Mouse (Mus musculus): ENCODE data around the gene Trit1.
A peak's percentile ranks its signal among the peaks of the same experiment; 100 is the strongest.

The Trit1 gene

GRCm38 (mm10) chr4:122996618-122997381 is 19.6 kb upstream of the Trit1 start:
- peak; percentile 71 for DNase-seq (ENCODE audit: low read depth, low spot score)

DNA sequence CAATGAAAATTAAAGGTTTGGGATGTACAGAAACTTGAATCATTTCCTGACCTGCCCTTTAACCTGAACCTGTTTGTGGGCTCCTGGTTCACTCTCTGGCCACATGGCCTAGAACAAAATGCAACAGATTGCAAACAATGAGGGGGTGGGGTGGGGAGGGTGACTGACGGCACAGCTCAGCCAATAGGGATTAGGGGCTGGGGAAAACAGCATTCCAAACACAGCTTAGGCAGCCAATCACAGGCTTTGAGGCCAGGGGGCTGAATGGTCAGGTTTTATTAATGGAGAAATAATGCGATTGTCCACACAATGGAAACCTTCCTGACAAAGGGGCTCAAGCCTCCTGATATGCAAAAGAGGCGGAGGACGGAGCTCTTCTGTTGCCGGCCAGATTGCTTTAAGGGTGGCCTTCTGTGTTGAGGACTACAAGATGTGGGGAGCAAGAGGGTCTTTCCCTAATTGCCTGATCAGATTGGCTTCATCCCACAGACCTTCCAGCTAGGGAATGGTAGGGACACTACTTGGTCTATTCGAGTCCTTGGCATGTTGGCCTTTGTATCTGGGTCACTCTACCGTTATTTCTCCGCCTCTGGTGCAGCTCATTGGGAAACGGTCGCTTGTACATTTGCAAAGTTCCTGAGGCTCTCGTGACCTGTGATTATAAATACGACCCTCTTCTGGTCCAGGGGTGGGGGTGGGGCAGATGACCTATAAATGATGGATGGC is 17.7 kb upstream of the Trit1 start:
- DNase-seq (ENCODE audit: low read depth, low spot score), result peak; percentile 84

- DNase-seq (ENCODE audit: low read depth, low spot score), result no peak
Measured at GRCm38 (mm10) chr4:122999263-122999691, 17.1 kb upstream of the Trit1 start.

DNA sequence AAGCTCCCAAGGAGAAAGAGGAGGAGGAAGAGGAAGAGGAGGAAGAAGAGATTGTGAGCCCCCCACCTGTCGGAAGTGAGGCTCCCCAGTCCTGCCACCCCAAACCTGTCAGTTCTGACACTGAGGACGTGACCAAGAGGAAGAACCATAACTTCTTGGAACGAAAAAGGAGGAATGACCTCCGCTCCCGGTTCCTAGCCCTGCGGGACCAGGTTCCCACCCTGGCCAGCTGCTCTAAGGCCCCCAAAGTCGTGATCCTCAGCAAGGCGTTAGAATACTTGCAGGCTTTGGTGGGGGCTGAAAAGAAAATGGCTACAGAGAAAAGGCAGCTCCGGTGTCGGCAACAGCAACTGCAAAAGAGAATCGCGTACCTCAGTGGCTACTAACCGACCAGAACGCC is 16.3 kb upstream of the Trit1 start:
- no peak for DNase-seq (ENCODE audit: low read depth, low spot score)

GRCm38 (mm10) chr4:123000617-123001342 is 15.6 kb upstream of the Trit1 start:
- peak; percentile 86 for DNase-seq (ENCODE audit: low read depth, low spot score)

DNA sequence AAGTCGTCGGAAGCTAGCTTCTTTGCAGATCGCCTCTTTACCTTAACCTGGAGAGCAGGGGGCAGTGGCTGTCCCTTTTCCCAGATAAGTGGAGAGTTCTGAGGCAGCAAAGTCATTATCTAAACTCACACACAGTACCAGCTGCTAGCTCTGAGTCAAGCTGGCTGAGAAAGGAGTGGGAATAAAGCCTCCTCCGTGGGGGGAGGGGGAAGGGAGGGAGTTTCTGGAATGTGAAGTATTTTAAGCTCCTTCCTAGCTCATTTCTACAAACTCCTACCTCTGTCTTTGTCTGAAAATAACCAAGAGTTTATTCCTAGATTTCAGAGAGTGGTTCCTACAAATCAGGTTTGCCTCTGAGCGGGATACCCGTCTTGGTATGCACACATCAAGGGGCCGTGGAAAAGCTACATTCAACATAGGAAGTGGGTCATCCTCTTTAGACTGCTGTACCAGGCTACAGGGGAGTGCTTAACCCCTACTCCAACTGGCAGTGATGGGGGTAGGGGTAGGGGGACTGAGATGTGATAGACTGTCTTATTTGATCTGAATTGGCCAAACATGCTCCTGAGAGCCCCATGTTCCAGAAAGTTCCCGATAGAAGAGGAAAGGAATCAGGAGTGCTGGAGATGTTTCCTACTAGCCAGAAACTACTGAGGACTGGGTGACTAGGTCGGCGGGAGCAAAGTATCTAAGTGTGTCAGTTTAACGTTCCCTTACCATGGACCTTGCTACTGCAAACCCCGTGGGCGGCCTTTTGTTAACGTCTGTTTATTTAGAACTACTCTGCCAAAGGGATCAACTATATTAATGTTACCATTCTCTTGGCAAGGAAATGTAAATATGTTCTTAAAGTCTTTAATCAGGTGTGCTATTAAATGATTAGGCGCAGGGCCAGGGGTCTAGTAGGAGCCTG is 11.1 kb upstream of the Trit1 start:
- DNase-seq (ENCODE audit: low read depth, low spot score), result peak; percentile 91

- peak; percentile 64 for DNase-seq (ENCODE audit: low read depth, low spot score)
Measured at GRCm38 (mm10) chr4:123012501-123012900, 3.9 kb upstream of the Trit1 start.

GRCm38 (mm10) chr4:123013346-123013945 is 3.0 kb upstream of the Trit1 start:
- no peak for DNase-seq (ENCODE audit: low read depth, low spot score)

DNA sequence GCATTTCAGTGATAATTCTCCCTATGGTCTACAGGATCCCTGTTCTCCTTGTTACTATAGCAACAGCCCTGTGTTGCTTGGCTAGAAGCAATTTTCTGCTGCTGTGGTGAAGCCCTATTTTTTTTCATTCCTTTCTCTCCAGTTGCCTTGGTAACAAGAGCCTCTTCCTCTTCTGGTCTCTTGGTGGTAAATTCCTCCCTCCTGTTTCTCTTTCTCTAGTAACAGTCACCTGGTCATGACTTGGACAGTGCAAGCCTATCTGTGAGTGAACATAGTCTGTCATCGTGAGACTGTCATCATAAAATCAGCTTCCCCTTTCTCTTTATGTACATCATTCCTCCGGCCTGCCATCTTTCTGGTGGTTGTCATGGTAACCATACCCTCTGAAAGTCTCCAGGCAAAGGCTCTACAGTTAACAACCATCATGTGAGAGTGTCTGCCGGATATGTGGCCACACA is 2.4 kb upstream of the Trit1 start:
- peak; percentile 84 for DNase-seq (ENCODE audit: low read depth, low spot score)

DNA sequence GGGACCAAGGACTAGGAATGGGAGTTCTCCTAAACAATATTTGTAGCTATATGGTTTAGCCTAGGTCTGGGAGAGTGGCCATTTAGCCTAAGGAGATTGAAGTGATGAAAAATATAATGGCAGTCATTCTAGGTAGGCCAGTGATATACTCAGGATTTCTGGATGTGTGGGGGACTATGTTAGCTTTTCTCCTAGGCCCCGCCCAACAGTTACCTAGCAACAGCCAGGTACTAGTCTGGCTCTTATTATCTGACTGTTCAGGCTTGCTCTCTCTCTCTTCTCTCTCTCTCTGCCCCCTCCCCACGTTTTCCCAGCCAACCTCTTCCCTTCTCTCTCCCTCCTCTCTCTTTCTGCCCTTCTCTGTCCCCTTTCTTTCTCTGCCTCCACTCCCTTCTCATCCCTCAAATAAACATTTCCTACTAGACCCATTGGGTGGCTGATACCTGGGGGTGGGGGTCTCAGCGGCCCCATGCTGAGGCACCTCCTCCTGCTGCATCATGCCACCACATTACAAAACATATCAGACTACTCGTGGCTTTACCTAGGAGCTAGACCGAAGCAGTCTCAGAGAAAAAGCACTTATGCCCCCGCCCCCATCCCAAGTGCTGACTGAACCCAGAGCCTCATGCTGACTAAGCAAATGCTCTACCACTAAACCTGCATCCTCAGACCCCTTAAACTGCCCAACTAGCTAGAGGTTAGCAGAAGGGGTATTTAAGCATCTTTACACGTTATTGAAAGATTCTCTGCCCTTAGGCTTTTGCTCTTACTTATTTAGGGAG is 1.7 kb upstream of the Trit1 start:
- DNase-seq (ENCODE audit: low read depth, low spot score), result peak; percentile 50

DNA sequence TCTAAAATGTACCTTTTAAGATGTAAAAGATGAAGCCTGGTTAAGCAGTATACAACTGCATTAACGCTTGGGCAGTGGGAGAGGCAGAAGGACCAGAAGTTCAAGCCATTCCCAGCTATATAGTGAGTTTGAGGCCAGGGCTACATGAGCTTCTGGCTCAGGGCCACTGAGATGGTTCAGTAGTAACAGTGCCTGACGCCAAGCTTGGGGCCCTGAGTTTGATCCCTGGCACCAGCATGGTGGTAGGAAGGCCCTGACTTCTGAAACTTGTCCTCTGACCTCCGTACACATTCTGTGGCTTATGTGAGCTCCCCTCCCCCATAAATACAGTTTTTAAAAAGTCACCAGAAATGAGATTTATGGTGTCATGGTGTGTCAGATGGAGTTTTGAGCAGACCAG is 5.2 kb downstream of the Trit1 start:
- no peak for DNase-seq (ENCODE audit: low read depth, low spot score)

- DNase-seq (ENCODE audit: low read depth, low spot score), result peak; percentile 57
Measured at GRCm38 (mm10) chr4:123022896-123023295, 6.5 kb downstream of the Trit1 start.

GRCm38 (mm10) chr4:123025418-123025817 is 9.0 kb downstream of the Trit1 start:
- no peak for DNase-seq (ENCODE audit: low read depth, low spot score)

- DNase-seq (ENCODE audit: low read depth, low spot score), result no peak
Measured at GRCm38 (mm10) chr4:123026161-123026560, 9.8 kb downstream of the Trit1 start.

GRCm38 (mm10) chr4:123026597-123026996 is 10.2 kb downstream of the Trit1 start:
- no peak for DNase-seq (ENCODE audit: low read depth, low spot score)

DNA sequence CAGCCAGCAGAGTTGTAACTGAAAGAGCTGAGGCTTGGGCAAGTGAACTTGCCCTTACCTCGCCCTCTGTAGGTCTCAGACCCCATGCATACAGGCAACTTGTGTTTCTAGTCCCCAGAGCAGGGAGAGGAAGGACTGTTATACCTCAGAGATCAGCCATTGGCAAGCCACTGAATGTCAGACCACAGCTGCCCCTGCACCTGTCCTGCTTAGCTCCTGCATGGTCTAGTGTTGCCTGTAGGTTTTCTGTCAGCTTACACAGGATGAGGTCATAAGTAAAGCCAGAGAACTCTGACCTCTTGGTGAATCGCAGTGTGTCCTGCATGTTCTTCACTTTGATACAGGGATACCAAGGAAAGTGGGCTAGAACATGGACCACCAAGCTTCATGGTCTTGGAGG is 18.4 kb downstream of the Trit1 start:
- DNase-seq (ENCODE audit: low read depth, low spot score), result no peak

GRCm38 (mm10) chr4:123035636-123036035 is 19.2 kb downstream of the Trit1 start:
- DNase-seq (ENCODE audit: low read depth, low spot score), result no peak

- no peak for DNase-seq (ENCODE audit: low read depth, low spot score)
Measured at GRCm38 (mm10) chr4:123036710-123037109, 20.3 kb downstream of the Trit1 start.

DNA sequence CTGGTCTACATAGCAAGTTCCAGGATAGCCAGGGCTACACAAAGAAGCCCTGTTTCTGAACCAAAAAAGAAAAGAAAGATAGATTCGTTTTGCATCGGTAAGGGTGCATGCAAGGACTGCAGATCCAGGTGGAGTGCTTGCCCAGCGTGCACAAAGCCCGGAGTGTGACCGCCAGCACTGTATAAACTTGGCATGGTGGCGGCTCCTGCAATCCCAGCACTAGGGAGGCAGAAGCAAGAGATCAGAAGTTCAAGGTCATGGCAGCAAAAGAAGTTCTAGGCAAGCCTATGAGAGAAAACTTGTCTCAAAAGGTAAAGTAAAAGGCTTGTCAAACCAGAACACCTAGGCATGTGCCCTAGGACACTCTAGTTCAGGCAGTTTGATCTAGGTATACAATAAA is 24.7 kb downstream of the Trit1 start:
- no peak for DNase-seq (ENCODE audit: low read depth, low spot score)

DNA sequence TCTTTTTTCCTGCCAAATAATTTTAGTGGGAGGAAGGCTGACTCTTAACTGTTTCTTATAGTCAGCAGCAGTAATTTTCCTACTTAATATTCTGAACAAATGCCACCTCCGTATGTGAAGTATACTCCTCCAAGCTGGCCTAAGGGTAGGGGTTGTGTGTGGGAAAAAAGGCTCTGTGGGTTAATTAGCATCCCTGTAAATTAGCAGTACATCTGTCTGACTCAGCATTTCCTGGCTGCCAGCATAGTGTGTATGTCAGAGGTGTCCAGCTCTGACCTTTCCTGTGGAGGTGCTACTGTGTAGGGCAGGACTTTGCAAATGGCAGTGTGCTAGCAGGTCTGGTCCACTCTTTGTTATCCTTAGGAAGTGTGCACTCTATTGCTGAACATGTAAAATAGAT is 27.5 kb downstream of the Trit1 start:
- DNase-seq (ENCODE audit: low read depth, low spot score), result no peak
